Mouse (Mus musculus): ENCODE measurements around the gene Cfl1.

DNA sequence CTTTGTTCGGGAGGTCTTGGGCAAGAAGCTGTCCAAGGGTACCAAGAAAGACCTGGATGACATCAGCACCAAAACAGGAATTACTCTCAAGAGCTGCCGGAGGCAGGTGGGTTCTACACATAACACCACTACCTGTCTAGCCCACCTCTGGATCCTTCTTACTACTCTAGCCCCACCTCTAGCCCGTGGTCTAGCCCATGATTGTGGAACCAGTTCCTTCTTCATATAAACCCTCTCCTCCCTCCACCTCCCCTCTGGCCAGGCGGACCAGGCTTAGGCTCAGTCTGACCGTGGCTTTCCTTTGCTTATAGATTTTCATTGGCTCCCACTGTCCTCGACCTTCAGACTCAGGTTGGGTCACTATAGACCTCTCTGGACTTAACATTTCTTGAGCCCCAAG is 28.8 kb upstream of the Cfl1 start:
- TF ChIP-seq POLR2A (IDR thresholded peaks at IDR 0.05; ENCODE audit: borderline replicate concordance, extremely low read depth, low read depth, low read length) (no peak), CTCF (IDR thresholded peaks at IDR 0.05; ENCODE audit: insufficient read depth, low read length) (no peak)

Measured in lung, adult 2 months (tissue).